Mouse (Mus musculus) midbrain, embryonic 11.5 days (tissue): ENCODE results near the gene Sdhb. TPM values are rescaled to one million over a fixed set of nuclear protein-coding genes. Genes with fewer than 3 reads are reported as not detected.

Experiments used
- ATAC-seq: fragments of 200-750 bp; cut with Nextera tagmentation; 2 replicates; pipeline ENCODE4 v1.8.0; 2017; ENCODE audit warnings: moderate TSS enrichment, moderate library complexity; ENCODE audit not compliant: low FRiP score
- DNase-seq: peaks from one replicate; pipeline ENCODE4 v3.0.0; 2015; ENCODE audit warnings: low spot score; ENCODE audit errors: missing footprints
- H3K27ac ChIP-seq: fragments of 300-500 bp; sonication (generic); 2 replicates; pipeline ENCODE4 v1.5.1; 2014; ENCODE audit warnings: low read depth, low read length
- H3K27me3 ChIP-seq: fragments of 300-500 bp; sonication (generic); 2 replicates; pipeline ENCODE4 v1.6.1; 2014; ENCODE audit warnings: mild to moderate bottlenecking, low read length, moderate library complexity, mixed read lengths; ENCODE audit not compliant: control insufficient read depth, insufficient read depth
- H3K36me3 ChIP-seq: fragments of 300-500 bp; sonication (generic); 2 replicates; pipeline ENCODE4 v1.6.1; 2014; ENCODE audit warnings: mild to moderate bottlenecking, low read length, moderate library complexity, mixed read lengths; ENCODE audit not compliant: control insufficient read depth, insufficient read depth
- H3K4me1 ChIP-seq: fragments of 300-500 bp; sonication (generic); 2 replicates; pipeline ENCODE4 v1.6.1; 2014; ENCODE audit warnings: low read length; ENCODE audit not compliant: control insufficient read depth, insufficient read depth
- H3K4me2 ChIP-seq: fragments of 300-500 bp; sonication (generic); 2 replicates; pipeline ENCODE4 v1.6.1; 2014; ENCODE audit warnings: mild to moderate bottlenecking, moderate library complexity
- H3K4me3 ChIP-seq: fragments of 300-500 bp; sonication (generic); 2 replicates; pipeline ENCODE4 v1.5.1; 2014; ENCODE audit warnings: low read depth, low read length
- H3K9ac ChIP-seq: fragments of 300-500 bp; sonication (generic); 2 replicates; pipeline ENCODE4 v1.6.1; 2014; ENCODE audit warnings: low read length
- H3K9me3 ChIP-seq: fragments of 300-500 bp; sonication (generic); 2 replicates; pipeline ENCODE4 v1.6.1; 2016; ENCODE audit warnings: low read length; ENCODE audit not compliant: control insufficient read depth
- WGBS: fragments of 180-500 bp; shearing (Covaris S2); extraction: QIAGEN DNeasy Blood & Tissue Kit; methylation state at CpG from one replicate; pipeline ENCODE4 v1.1.7; 2014; 5-methylcytosine and 5-hydroxymethylcytosine counted together
- polyA plus RNA-seq: library from polyadenylated mRNA; unstranded; fragments of >200 nt; fragmentation: Nextera tagmentation; extraction: Ambion mirVana; gene quantifications from 2 replicates; pipeline ENCODE4 v1.2.1, GENCODE M21; 2014

Sdhb gene
- 411 and 422 TPM in 2 replicates for polyA plus RNA-seq

- Histone ChIP-seq H3K27ac (peak within 1 kb of the TSS; percentile 67), H3K4me1 (peaks cover 23% of the 10 kb centered on the region), H3K9me3 (no peaks in the 10 kb centered on the region), H3K9ac (peak within 1 kb of the TSS; percentile 96), H3K27me3 (no peaks in the 10 kb centered on the region), H3K4me3 (peak within 1 kb of the TSS; percentile 74), H3K36me3 (no peaks in the 10 kb centered on the region), H3K4me2 (peak within 1 kb of the TSS; percentile 96)
- ATAC-seq (peak; percentile 96), DNase-seq (peak; percentile 98)
- 3% methylated on average over 37 of the region's 37 CpGs for whole genome bisulfite sequencing
These were observed at the start of gene Sdhb for GRCm38 (mm10) chr4:140960781-140961466. Sdhb (plus strand) TSS chr4:140961203.

GRCm38 (mm10) chr4:140911416-140911815 lies 49.6 kb upstream of the Sdhb start:
- no peak overlapping the region for H3K4me3 ChIP-seq
- 89% methylated on average over 9 of the region's 9 CpGs for WGBS
- H3K27ac ChIP-seq: no peak overlapping the region
- no peak for DNase-seq
- H3K9ac ChIP-seq: no peak overlapping the region
- H3K4me2 ChIP-seq: no peak overlapping the region
- peaks cover 12% of the 10 kb centered on the region for H3K27me3 ChIP-seq
- no peaks in the 10 kb centered on the region for H3K9me3 ChIP-seq
- peaks cover 3% of the 10 kb centered on the region; the same call in 1 of the 2 replicates for H3K4me1 ChIP-seq
- no peak for ATAC-seq
- no peaks in the 10 kb centered on the region for H3K36me3 ChIP-seq

GRCm38 (mm10) chr4:140912271-140912833 lies 48.7 kb upstream of the Sdhb start:
- Histone ChIP-seq H3K36me3 (no peaks in the 10 kb centered on the region), H3K9me3 (no peaks in the 10 kb centered on the region), H3K27me3 (peaks cover 5% of the 10 kb centered on the region; the same call in 1 of the 2 replicates), H3K4me1 (0 out of 2 replicates have a peak, but pooled peaks cover 2% of the 10 kb centered on the region), H3K9ac (no peak overlapping the region), H3K4me2 (no peak overlapping the region), H3K4me3 (no peak overlapping the region), H3K27ac (no peak overlapping the region)
- DNase-seq (no peak), ATAC-seq (no peak)
- WGBS: 86% methylated on average over 10 of the region's 10 CpGs

GRCm38 (mm10) chr4:140913565-140913964 lies 47.4 kb upstream of the Sdhb start:
- ATAC-seq (no peak), DNase-seq (no peak)
- H3K9me3 ChIP-seq: no peaks in the 10 kb centered on the region
- H3K27me3 ChIP-seq: no peaks in the 10 kb centered on the region
- 0 out of 2 replicates have a peak, but pooled peaks cover 2% of the 10 kb centered on the region for H3K4me1 ChIP-seq
- no peak overlapping the region for H3K4me2 ChIP-seq
- no peaks in the 10 kb centered on the region for H3K36me3 ChIP-seq
- H3K27ac ChIP-seq: no peak overlapping the region
- no peak overlapping the region for H3K4me3 ChIP-seq
- H3K9ac ChIP-seq: no peak overlapping the region
- WGBS: 90% methylated on average over 9 of the region's 9 CpGs

GRCm38 (mm10) chr4:140914731-140915131 lies 46.3 kb upstream of the Sdhb start:
- Histone ChIP-seq H3K9me3 (no peaks in the 10 kb centered on the region), H3K27ac (no peak overlapping the region), H3K9ac (no peak overlapping the region), H3K27me3 (no peaks in the 10 kb centered on the region), H3K36me3 (no peaks in the 10 kb centered on the region), H3K4me2 (no peak overlapping the region), H3K4me1 (0 out of 2 replicates have a peak, but pooled peaks cover 2% of the 10 kb centered on the region), H3K4me3 (no peak overlapping the region)
- 52% methylated on average over 6 of the region's 6 CpGs for WGBS
- no peak for DNase-seq
- ATAC-seq: no peak

GRCm38 (mm10) chr4:140915235-140915634 lies 45.8 kb upstream of the Sdhb start:
- H3K27ac ChIP-seq: no peak overlapping the region
- no peaks in the 10 kb centered on the region for H3K27me3 ChIP-seq
- 79% methylated on average over 3 of the region's 3 CpGs for WGBS

GRCm38 (mm10) chr4:140916296-140916695 lies 44.7 kb upstream of the Sdhb start:
- ATAC-seq (no peak), DNase-seq (no peak)
- H3K27ac ChIP-seq: no peak overlapping the region
- no peaks in the 10 kb centered on the region for H3K27me3 ChIP-seq
- H3K9ac ChIP-seq: no peak overlapping the region
- WGBS: 89% methylated on average over 5 of the region's 5 CpGs
- 0 out of 2 replicates have a peak, but pooled peaks cover 2% of the 10 kb centered on the region for H3K4me1 ChIP-seq
- H3K36me3 ChIP-seq: no peaks in the 10 kb centered on the region
- no peaks in the 10 kb centered on the region for H3K9me3 ChIP-seq
- no peak overlapping the region for H3K4me2 ChIP-seq
- no peak overlapping the region for H3K4me3 ChIP-seq

More at GRCm38 (mm10) chr4:140915235-140915634, 45.8 kb upstream of the Sdhb start:
- no peak overlapping the region for H3K9ac ChIP-seq
- 0 out of 2 replicates have a peak, but pooled peaks cover 2% of the 10 kb centered on the region for H3K4me1 ChIP-seq
- no peak for ATAC-seq
- H3K36me3 ChIP-seq: no peaks in the 10 kb centered on the region
- H3K4me3 ChIP-seq: no peak overlapping the region
- H3K9me3 ChIP-seq: no peaks in the 10 kb centered on the region
- no peak overlapping the region for H3K4me2 ChIP-seq
- DNase-seq: no peak

- no peaks in the 10 kb centered on the region for H3K9me3 ChIP-seq
- H3K4me3 ChIP-seq: no peak overlapping the region
- 0 out of 2 replicates have a peak, but pooled peaks cover 2% of the 10 kb centered on the region for H3K4me1 ChIP-seq
- DNase-seq (no peak), ATAC-seq (no peak)
- H3K27ac ChIP-seq: no peak overlapping the region
- no peaks in the 10 kb centered on the region for H3K36me3 ChIP-seq
- 90% methylated on average over 9 of the region's 9 CpGs for WGBS
- H3K9ac ChIP-seq: no peak overlapping the region
- H3K27me3 ChIP-seq: no peaks in the 10 kb centered on the region
- H3K4me2 ChIP-seq: no peak overlapping the region
These were observed 43.6 kb upstream of the Sdhb start for GRCm38 (mm10) chr4:140917451-140917850.
